Mouse (Mus musculus) heart, postnatal 0 days (tissue): ENCODE measurements around the gene Per2.

Experiments
- CTCF ChIP-seq: IDR thresholded peaks from 2 replicates; pipeline ENCODE4 v1.5.1; 2016; ENCODE audit warnings: antibody characterized with exemption, control low read depth, low read depth
- EP300 ChIP-seq: IDR thresholded peaks from 2 replicates; pipeline ENCODE4 v1.6.1; 2016; ENCODE audit warnings: antibody characterized with exemption, low read depth

GRCm38 (mm10) chr1:91414903-91415302 is 44.2 kb downstream of the Per2 start:
- TF ChIP-seq CTCF (no peak), EP300 (no peak)
